Mouse (Mus musculus) kidney, postnatal 4 days (tissue): ENCODE results near the gene Ifi208.
"Not testable (repeated sequence)": the region's sequence is repeated elsewhere in the genome, so short reads cannot be mapped to it uniquely, and the experiment has no call there.

ENCODE experiments used
- DNase-seq, 2 experiments: peaks; one replicate each; pipeline ENCODE4 v3.0.0; 2021; ENCODE audit warnings: mixed read lengths in 2 of 2

Gene Ifi208

DNA sequence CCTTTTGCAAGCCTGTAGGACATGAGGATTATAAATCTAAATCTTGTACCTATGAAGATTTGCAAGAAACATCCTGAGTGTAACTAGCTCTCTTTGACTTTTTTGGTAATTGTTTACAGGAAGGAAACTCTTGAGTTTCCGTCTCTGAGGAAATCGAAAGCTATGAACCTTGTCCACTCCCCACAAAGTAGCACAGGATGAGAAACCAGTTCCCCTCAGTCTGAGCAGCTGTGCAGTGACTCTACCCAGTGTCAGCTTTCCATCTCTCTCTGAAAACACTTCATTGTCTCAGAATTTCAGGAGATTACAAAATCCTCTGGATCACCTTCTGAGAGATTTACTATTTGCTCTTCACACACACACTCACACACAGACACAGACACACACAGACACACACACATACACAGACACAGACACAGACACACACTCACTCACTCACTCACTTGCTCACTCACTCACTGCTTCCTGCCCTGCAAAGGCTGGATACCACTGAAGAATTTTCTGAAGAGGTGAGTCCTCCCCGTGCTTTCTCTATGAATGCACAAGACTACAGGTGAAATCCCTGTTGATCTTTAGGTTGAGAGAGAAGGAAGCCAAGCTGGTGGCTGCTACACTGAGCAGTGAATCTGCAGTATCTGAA, at the start of gene Ifi208:
Ifi208 (plus strand) TSS at position 218 of the 640 bp plus-strand sequence.
- DNase-seq = not testable (repeated sequence)

DNA sequence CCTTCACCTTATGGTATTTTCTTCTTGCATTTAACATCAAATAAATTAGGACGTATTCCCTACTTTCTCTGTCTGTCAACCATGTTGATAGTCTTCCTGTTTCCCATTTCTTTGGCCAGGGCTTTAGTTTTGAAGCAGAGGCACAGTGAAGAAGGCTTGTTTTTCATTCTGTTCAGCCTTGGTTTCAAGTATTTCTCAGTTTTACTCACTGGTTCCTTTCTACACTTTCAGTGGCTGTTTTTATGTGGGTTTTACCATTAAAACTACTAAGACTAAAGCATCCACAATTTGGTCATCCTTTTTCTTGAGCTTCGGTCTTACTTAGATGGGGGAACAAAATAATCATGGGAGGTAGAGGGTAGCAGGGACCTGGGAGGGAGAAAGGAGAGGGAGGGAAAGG, 49.4 kb upstream of the Ifi208 start:
- DNase-seq = no peak

GRCm38 (mm10) chr1:173626686-173627085, 46.8 kb upstream of the Ifi208 start:
- DNase-seq = no peak

DNA sequence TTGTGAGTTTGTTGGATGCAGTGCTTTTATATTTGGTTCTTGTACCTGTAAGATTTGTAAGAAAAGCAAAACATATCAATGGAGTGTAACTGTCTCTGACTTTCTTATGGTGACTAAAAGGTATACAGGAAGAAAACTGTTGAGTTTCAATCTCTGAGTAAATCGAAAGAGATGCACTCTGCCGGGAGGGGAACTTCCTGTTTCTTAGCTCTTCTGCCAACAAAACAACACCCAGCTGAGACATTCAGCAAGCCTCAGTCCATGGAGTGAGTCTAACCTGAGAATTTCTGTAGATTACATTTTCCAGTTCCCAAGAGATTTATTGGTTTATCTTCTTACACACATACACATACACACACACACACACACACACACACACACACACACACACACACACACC, 42.9 kb upstream of the Ifi208 start, which contains the start of gene Ifi209:
Ifi209 (plus strand) TSS at position 296 of the 400 bp plus-strand sequence.
- DNase-seq = not testable (repeated sequence)

DNA sequence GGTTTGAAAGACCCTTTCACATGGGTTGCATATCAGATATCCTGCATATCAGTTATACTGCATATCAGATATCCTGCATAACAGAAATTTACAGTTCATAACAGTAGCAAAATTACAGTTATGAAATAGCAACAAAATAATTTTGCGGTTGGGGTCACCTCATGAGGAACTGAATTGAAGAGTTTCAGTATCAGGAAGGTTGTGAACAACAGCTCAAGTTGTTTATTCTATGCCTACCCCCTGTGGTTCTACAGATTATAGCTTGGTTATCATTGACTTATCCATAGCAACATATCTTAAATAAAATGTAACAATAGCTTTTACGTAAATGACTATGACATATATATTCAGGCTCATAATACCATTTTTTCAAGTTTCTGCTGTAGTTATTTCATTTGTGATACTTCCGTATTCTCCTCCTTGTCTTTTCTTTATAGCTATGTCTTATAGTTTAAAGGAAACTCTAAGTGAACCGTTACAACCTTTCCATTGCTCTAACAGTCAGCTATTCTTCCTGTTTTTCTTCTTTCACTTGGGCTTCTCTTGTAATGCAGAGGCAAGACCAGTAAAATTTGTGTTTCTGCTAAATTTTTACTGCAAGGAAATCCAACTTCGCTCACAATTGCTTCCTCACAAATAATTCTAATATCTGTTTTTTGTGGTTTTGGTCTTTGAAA, 39.4 kb upstream of the Ifi208 start:
- DNase-seq = no peak

- no peak for DNase-seq
Measured at GRCm38 (mm10) chr1:173645393-173645792, 28.1 kb upstream of the Ifi208 start.

GRCm38 (mm10) chr1:173657973-173658372, 15.5 kb upstream of the Ifi208 start:
- DNase-seq = no peak

GRCm38 (mm10) chr1:173678605-173679004, 5.1 kb downstream of the Ifi208 start:
- DNase-seq = not testable (repeated sequence)

DNA sequence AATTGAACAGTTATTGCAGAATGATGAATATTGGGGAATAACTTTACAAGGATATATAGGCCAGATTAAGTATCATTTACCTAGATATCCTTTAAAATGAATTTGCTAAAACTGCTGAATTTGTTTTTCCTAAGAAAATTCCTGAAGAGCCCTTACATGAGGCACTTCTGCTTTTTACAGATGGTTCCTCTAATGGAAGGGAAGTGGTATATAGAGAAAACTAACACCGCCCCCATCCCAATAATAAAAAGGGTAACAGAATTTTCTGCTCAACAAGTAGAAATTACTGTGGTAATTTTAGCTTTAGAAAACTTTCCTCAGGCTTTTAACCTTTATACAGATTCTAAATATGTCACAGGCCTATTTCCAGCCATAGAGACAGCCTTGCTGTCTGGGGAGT, 20.8 kb downstream of the Ifi208 start:
- DNase-seq = no peak

DNA sequence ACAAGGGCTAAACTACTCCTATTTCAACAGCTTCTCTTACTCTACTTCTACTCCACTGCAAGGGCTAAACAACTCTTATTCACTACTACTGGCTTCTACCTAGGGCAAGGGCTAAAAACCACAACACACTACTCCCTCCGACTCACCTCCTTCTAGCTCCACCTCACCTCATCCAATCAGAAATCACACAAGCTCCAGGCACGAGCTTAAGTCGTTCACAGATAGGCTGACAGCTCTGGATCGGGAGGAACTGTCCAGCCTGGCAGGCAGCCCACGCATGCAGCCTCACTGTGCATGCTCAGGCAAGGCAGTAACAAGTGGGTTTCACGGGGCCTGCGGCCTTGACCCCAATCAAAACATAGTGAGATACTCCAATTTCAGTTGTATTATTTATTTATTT, 59.7 kb downstream of the Ifi208 start:
- DNase-seq = peak; percentile 31 to 40

GRCm38 (mm10) chr1:173735015-173735414, 61.5 kb downstream of the Ifi208 start:
- not testable (repeated sequence) for DNase-seq

GRCm38 (mm10) chr1:173736986-173737385, 63.5 kb downstream of the Ifi208 start:
- DNase-seq = no peak

DNA sequence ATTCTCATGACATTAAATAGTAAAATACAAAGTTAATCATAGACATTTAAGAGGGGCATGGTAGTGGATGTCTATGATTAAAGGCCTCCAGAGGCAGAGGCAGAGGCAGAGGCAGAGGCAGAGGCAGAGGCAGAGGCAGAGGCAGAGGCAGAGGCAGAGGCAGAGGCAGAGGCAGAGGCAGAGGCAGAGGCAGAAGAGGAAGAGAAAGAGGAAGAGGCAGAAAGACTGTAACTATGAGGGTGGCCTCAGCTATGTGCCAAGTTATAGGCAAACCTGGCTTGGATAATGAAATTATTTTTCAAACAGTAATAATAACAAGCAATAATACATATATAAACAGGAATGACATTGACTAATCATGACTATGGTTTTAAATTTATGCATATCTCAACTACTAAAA, 67.1 kb downstream of the Ifi208 start:
- no peak for DNase-seq

DNA sequence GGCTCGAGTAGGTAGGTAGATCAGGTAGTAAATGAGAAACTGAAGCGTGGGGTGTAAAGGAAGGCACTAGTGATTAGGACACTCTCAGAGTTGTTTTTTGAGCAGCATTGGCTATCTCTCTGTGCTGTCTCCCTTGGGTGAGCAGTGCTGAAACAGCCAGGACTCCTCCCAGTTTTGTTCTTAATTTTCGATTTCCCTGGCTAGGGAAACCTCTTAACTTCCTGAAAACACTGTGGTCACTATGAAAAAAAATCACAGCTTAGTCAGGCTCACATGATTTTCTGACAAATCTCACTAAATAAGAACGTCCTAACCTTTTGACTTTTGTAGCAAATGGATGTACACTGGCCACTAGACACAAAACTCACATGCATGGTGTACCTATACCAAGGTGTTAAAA, 68.2 kb downstream of the Ifi208 start, which contains the start of gene Ifi207:
Ifi207 (minus strand) TSS at position 92 of the 400 bp plus-strand sequence.
- DNase-seq = no peak

- no peak for DNase-seq
Measured at GRCm38 (mm10) chr1:173742262-173742661, 68.8 kb downstream of the Ifi208 start.
